Mouse (Mus musculus): Measurements from ENCODE around the gene Col4a1. TPM values are rescaled to one million over a fixed set of nuclear protein-coding genes. Genes with fewer than 3 reads are reported as not detected.

Gene Col4a1
- 14.8 and 15.6 TPM in 2 replicates for polyA plus RNA-seq (2012; rRNA removed)

- Histone ChIP-seq H3K4me1 (ENCODE audit: control insufficient read depth, insufficient read depth, low read length) (no peaks in the 10 kb centered on the region), H3K27me3 (ENCODE audit: control insufficient read depth, insufficient read depth, low read length) (no peaks in the 10 kb centered on the region), H3K27ac (ENCODE audit: insufficient read depth, low read length) (no peak within 1 kb of the TSS), H3K4me3 (replicated peaks; ENCODE audit: insufficient read depth, low read depth, low read length) (peak within 1 kb of the TSS; percentile 32)
- peak in 1 of 2 experiments; percentile 21 for DNase-seq
- WGBS: under 1% methylated on average over 85 of the region's 87 CpGs
- no peak for TF ChIP-seq POLR2A (IDR thresholded peaks at IDR 0.05; ENCODE audit: borderline replicate concordance, insufficient read depth, low read length)
- TF ChIP-seq CTCF (IDR thresholded peaks at IDR 0.05; ENCODE audit: borderline replicate concordance, insufficient read depth, low read depth, low read length): no peak
These were observed at the start of gene Col4a1, which contains the start of gene Col4a2 for GRCm38 (mm10) chr8:11312349-11313175. Gene Col4a1, minus strand, starts transcription at chr8:11312826. Gene Col4a2, plus strand, starts transcription at chr8:11312805.

- no peak for DNase-seq
- TF ChIP-seq CTCF (IDR thresholded peaks at IDR 0.05; ENCODE audit: borderline replicate concordance, insufficient read depth, low read depth, low read length) (no peak), POLR2A (IDR thresholded peaks at IDR 0.05; ENCODE audit: borderline replicate concordance, insufficient read depth, low read length) (no peak)
- peaks cover 2% of the 10 kb centered on the region for H3K4me1 ChIP-seq (ENCODE audit: control insufficient read depth, insufficient read depth, low read length)
- no peak overlapping the region for H3K27ac ChIP-seq (ENCODE audit: insufficient read depth, low read length)
- H3K27me3 ChIP-seq (ENCODE audit: control insufficient read depth, insufficient read depth, low read length): no peaks in the 10 kb centered on the region
- 83% methylated on average over 9 of the region's 9 CpGs for WGBS
- no peak overlapping the region for H3K4me3 ChIP-seq (replicated peaks; ENCODE audit: insufficient read depth, low read depth, low read length)
These were observed 49.1 kb upstream of the Col4a1 start for GRCm38 (mm10) chr8:11361546-11362277.

- TF ChIP-seq POLR2A (IDR thresholded peaks at IDR 0.05; ENCODE audit: borderline replicate concordance, insufficient read depth, low read length): no peak
- H3K27ac ChIP-seq (ENCODE audit: insufficient read depth, low read length): no peak overlapping the region
- WGBS: 13% methylated on average over 5 of the region's 5 CpGs
- DNase-seq: peak in 1 of 2 experiments; percentile 28
- H3K4me3 ChIP-seq (replicated peaks; ENCODE audit: insufficient read depth, low read depth, low read length): no peak overlapping the region
- H3K27me3 ChIP-seq (ENCODE audit: control insufficient read depth, insufficient read depth, low read length): no peaks in the 10 kb centered on the region
- H3K4me1 ChIP-seq (ENCODE audit: control insufficient read depth, insufficient read depth, low read length): peaks cover 2% of the 10 kb centered on the region
These were observed 47.2 kb upstream of the Col4a1 start for GRCm38 (mm10) chr8:11359846-11360245.

- Histone ChIP-seq H3K27me3 (ENCODE audit: control insufficient read depth, insufficient read depth, low read length) (no peaks in the 10 kb centered on the region), H3K4me3 (replicated peaks; ENCODE audit: insufficient read depth, low read depth, low read length) (no peak overlapping the region), H3K4me1 (ENCODE audit: control insufficient read depth, insufficient read depth, low read length) (peaks cover 2% of the 10 kb centered on the region; the same call in 1 of the 2 replicates), H3K27ac (ENCODE audit: insufficient read depth, low read length) (no peak overlapping the region)
- no peak for DNase-seq
- 65% methylated on average over 7 of the region's 7 CpGs for WGBS
- TF ChIP-seq CTCF (IDR thresholded peaks at IDR 0.05; ENCODE audit: borderline replicate concordance, insufficient read depth, low read depth, low read length) (no peak), POLR2A (IDR thresholded peaks at IDR 0.05; ENCODE audit: borderline replicate concordance, insufficient read depth, low read length) (no peak)
These were observed 45.4 kb upstream of the Col4a1 start for GRCm38 (mm10) chr8:11357921-11358436.

- Histone ChIP-seq H3K27me3 (ENCODE audit: control insufficient read depth, insufficient read depth, low read length) (no peaks in the 10 kb centered on the region), H3K27ac (ENCODE audit: insufficient read depth, low read length) (no peak overlapping the region), H3K4me3 (replicated peaks; ENCODE audit: insufficient read depth, low read depth, low read length) (no peak overlapping the region), H3K4me1 (ENCODE audit: control insufficient read depth, insufficient read depth, low read length) (peaks cover 2% of the 10 kb centered on the region; the same call in 1 of the 2 replicates)
- WGBS: 47% methylated on average over 8 of the region's 8 CpGs
- no peak for DNase-seq
- TF ChIP-seq CTCF (IDR thresholded peaks at IDR 0.05; ENCODE audit: borderline replicate concordance, insufficient read depth, low read depth, low read length) (no peak), POLR2A (IDR thresholded peaks at IDR 0.05; ENCODE audit: borderline replicate concordance, insufficient read depth, low read length) (no peak)
These were observed 44.1 kb upstream of the Col4a1 start for GRCm38 (mm10) chr8:11356776-11357175.

- TF ChIP-seq CTCF (IDR thresholded peaks at IDR 0.05; ENCODE audit: borderline replicate concordance, insufficient read depth, low read depth, low read length) (no peak), POLR2A (IDR thresholded peaks at IDR 0.05; ENCODE audit: borderline replicate concordance, insufficient read depth, low read length) (no peak)
- WGBS: 97% methylated on average over 3 of the region's 3 CpGs
- H3K4me1 ChIP-seq (ENCODE audit: control insufficient read depth, insufficient read depth, low read length): peaks cover 2% of the 10 kb centered on the region; the same call in 1 of the 2 replicates
- no peak overlapping the region for H3K27ac ChIP-seq (ENCODE audit: insufficient read depth, low read length)
- no peak overlapping the region for H3K4me3 ChIP-seq (replicated peaks; ENCODE audit: insufficient read depth, low read depth, low read length)
- DNase-seq: no peak
- H3K27me3 ChIP-seq (ENCODE audit: control insufficient read depth, insufficient read depth, low read length): no peaks in the 10 kb centered on the region
These were observed 43.3 kb upstream of the Col4a1 start for GRCm38 (mm10) chr8:11355900-11356299.

GRCm38 (mm10) chr8:11354800-11355451, 42.3 kb upstream of the Col4a1 start:
- TF ChIP-seq POLR2A (IDR thresholded peaks at IDR 0.05; ENCODE audit: borderline replicate concordance, insufficient read depth, low read length): no peak
- TF ChIP-seq CTCF (IDR thresholded peaks at IDR 0.05; ENCODE audit: borderline replicate concordance, insufficient read depth, low read depth, low read length): no peak
- no peak for DNase-seq
- Histone ChIP-seq H3K27me3 (ENCODE audit: control insufficient read depth, insufficient read depth, low read length) (no peaks in the 10 kb centered on the region), H3K27ac (ENCODE audit: insufficient read depth, low read length) (no peak overlapping the region), H3K4me1 (ENCODE audit: control insufficient read depth, insufficient read depth, low read length) (peaks cover under 1% of the 10 kb centered on the region; the same call in 1 of the 2 replicates), H3K4me3 (replicated peaks; ENCODE audit: insufficient read depth, low read depth, low read length) (no peak overlapping the region)
- WGBS: 91% methylated on average over 8 of the region's 8 CpGs
